Comparison of ENCODE assay signal across 25 mouse cellular contexts in genomic region chr6:87530386-87530785, GRCm38 (mm10). TPM values are rescaled to one million over a fixed set of nuclear protein-coding genes. Genes with fewer than 3 reads are reported as not detected.
DNase-seq lines count a peak whose midpoint lies in the region; ATAC-seq and TF ChIP-seq lines count a peak whose summit lies in the region.
"Had no signal": no experiment of that assay in that cellular context is flagged by ENCODE, and none has a peak within 500 bp of the region (broad histone marks: within the 10 kb centered on the region; RNA-seq: fewer than 3 reads in every experiment).

No protein-coding gene starts in this region.

- H3K27me3 ChIP-seq in liver, embryonic 15.5 days, result peaks cover 8% of the 10 kb centered on the region; the same call in 1 of the 2 replicates
- H3K27me3 ChIP-seq in midbrain, embryonic 15.5 days (replicated peaks), result no peaks in the 10 kb centered on the region
- no peaks in the 10 kb centered on the region for H3K27me3 ChIP-seq in hindbrain, embryonic 12.5 days
- H3K27me3 ChIP-seq: forebrain, embryonic 13.5 days; heart, embryonic 15.5 days; hindbrain, embryonic 15.5 days had no signal

- peaks cover 78% of the 10 kb centered on the region for H3K79me2 ChIP-seq in macrophage (ENCODE audit: inconsistent target)

- no peak overlapping the region for H3K4me3 ChIP-seq in liver, embryonic 15.5 days (replicated peaks)
- H3K4me3 ChIP-seq in bone marrow macrophage, adult 2 months (ENCODE audit: insufficient read depth, low read length), result peak overlapping the region; percentile 35
- peak overlapping the region; percentile 68; the same call in 1 of the 2 replicates for H3K4me3 ChIP-seq in macrophage (ENCODE audit: inconsistent target)
- no peak overlapping the region for H3K4me3 ChIP-seq in midbrain, embryonic 15.5 days
- H3K4me3 ChIP-seq in hindbrain, embryonic 12.5 days, result no peak overlapping the region
- H3K4me3 ChIP-seq: embryonic facial prominence, embryonic 10.5 days; forebrain, embryonic 13.5 days; gastrocnemius, adult 2 months; heart, embryonic 15.5 days; hindbrain, embryonic 10.5 days; hindbrain, embryonic 15.5 days had no signal

- no peak overlapping the region for H3K27ac ChIP-seq in liver, embryonic 15.5 days (replicated peaks)
- H3K27ac ChIP-seq in bone marrow macrophage, adult 2 months (ENCODE audit: insufficient read depth, low read depth, low read length), result no peak overlapping the region
- H3K27ac ChIP-seq in macrophage, result peak overlapping the region; percentile 96; the same call in 1 of the 2 replicates
- no peak overlapping the region for H3K27ac ChIP-seq in midbrain, embryonic 15.5 days
- no peak overlapping the region for H3K27ac ChIP-seq in hindbrain, embryonic 12.5 days
- H3K27ac ChIP-seq: embryonic facial prominence, embryonic 10.5 days; forebrain, embryonic 13.5 days; gastrocnemius, adult 2 months; heart, embryonic 15.5 days; hindbrain, embryonic 10.5 days; hindbrain, embryonic 15.5 days had no signal

- peaks cover 53% of the 10 kb centered on the region for H3K4me1 ChIP-seq in liver, embryonic 15.5 days (replicated peaks)
- peaks cover 30% of the 10 kb centered on the region for H3K4me1 ChIP-seq in bone marrow macrophage, adult 2 months (ENCODE audit: control insufficient read depth, insufficient read depth, low read length)
- no peaks in the 10 kb centered on the region for H3K4me1 ChIP-seq in midbrain, embryonic 15.5 days
- H3K4me1 ChIP-seq in hindbrain, embryonic 12.5 days, result no peaks in the 10 kb centered on the region
- H3K4me1 ChIP-seq: embryonic facial prominence, embryonic 10.5 days; forebrain, embryonic 13.5 days; hindbrain, embryonic 10.5 days; hindbrain, embryonic 15.5 days had no signal

- no peak for TF ChIP-seq POLR2A in bone marrow macrophage, adult 2 months (IDR thresholded peaks at IDR 0.05; ENCODE audit: borderline replicate concordance, low read depth, low read length)

- no peak for TF ChIP-seq CTCF in bone marrow macrophage, adult 2 months (IDR thresholded peaks at IDR 0.05; ENCODE audit: low read depth, low read length)

- no peak for ATAC-seq in liver, embryonic 15.5 days (ENCODE audit: insufficient read depth)
- ATAC-seq in midbrain, embryonic 15.5 days (replicated peaks), result no peak
- ATAC-seq in hindbrain, embryonic 12.5 days (ENCODE audit: low FRiP score), result no peak
- ATAC-seq: forebrain, embryonic 13.5 days; forebrain, postnatal 0 days; inflammation-experienced regulatory T-cells, adult 6 months had no signal

- H3K36me3 ChIP-seq in liver, embryonic 15.5 days (replicated peaks), result no peaks in the 10 kb centered on the region
- peaks cover 35% of the 10 kb centered on the region for H3K36me3 ChIP-seq in macrophage (ENCODE audit: inconsistent target)
- H3K36me3 ChIP-seq in midbrain, embryonic 15.5 days (replicated peaks), result no peaks in the 10 kb centered on the region
- no peaks in the 10 kb centered on the region for H3K36me3 ChIP-seq in hindbrain, embryonic 12.5 days
- H3K36me3 ChIP-seq: embryonic facial prominence, embryonic 10.5 days; heart, embryonic 15.5 days; hindbrain, embryonic 10.5 days; hindbrain, embryonic 15.5 days had no signal

- no peak overlapping the region for H3K9ac ChIP-seq in liver, embryonic 15.5 days
- H3K9ac ChIP-seq in midbrain, embryonic 15.5 days, result no peak overlapping the region
- H3K9ac ChIP-seq in hindbrain, embryonic 12.5 days, result no peak overlapping the region
- H3K9ac ChIP-seq: forebrain, embryonic 13.5 days; forebrain, postnatal 0 days; heart, embryonic 15.5 days; hindbrain, embryonic 15.5 days had no signal

- DNase-seq in liver (no peak), A20 (ENCODE audit: low read depth, low spot score) (peak; percentile 45)
- DNase-seq: adrenal gland, adult 8-10 months; adrenal gland, postnatal 36 days; cerebellum, adult 11 months; cerebellum, adult 9-11 months; cerebellum, postnatal 36 days; forebrain, postnatal 0 days; gastrocnemius, adult 2 months; gastrocnemius, postnatal 25 days; heart, adult 18-20 months; heart, postnatal 14 days had no signal

- 68% methylated on average over 2 of the region's 2 CpGs for WGBS in liver, embryonic 15.5 days (ENCODE audit: insufficient replicate concordance)
- WGBS in macrophage (ENCODE audit: missing documents), result no CpG with 5 or more reads among the region's 2 CpGs
- 85% methylated on average over 2 of the region's 2 CpGs for WGBS in midbrain, embryonic 15.5 days
- 90% methylated on average over 2 of the region's 2 CpGs for WGBS in hindbrain, embryonic 12.5 days

- no peaks in the 10 kb centered on the region for H3K9me3 ChIP-seq in liver, embryonic 15.5 days (replicated peaks)
- H3K9me3 ChIP-seq in midbrain, embryonic 15.5 days, result no peaks in the 10 kb centered on the region
- H3K9me3 ChIP-seq in hindbrain, embryonic 12.5 days (replicated peaks), result no peaks in the 10 kb centered on the region
- H3K9me3 ChIP-seq: embryonic facial prominence, embryonic 10.5 days; forebrain, embryonic 13.5 days; G1E; heart, embryonic 15.5 days; hindbrain, embryonic 10.5 days; hindbrain, embryonic 15.5 days had no signal

- H3K4me2 ChIP-seq in liver, embryonic 15.5 days, result peak overlapping the region; percentile 34; the same call in 1 of the 2 replicates
- H3K4me2 ChIP-seq in midbrain, embryonic 15.5 days, result no peak overlapping the region
- no peak overlapping the region for H3K4me2 ChIP-seq in hindbrain, embryonic 12.5 days (replicated peaks)
- H3K4me2 ChIP-seq: forebrain, embryonic 13.5 days; heart, embryonic 11.5 days; heart, embryonic 15.5 days; hindbrain, embryonic 15.5 days had no signal

RNA-seq across cellular contexts. Expression of gene Arhgap25, which starts 2.7 kb away (rescaled TPM):
- polyA plus RNA-seq in liver, embryonic 15.5 days (2015; fragmentation: Nextera tagmentation; extraction: Ambion mirVana), result 4.0 and 4.9 TPM in 2 replicates
- 66.3 and 69.0 TPM in 2 replicates for polyA plus RNA-seq in bone marrow macrophage, adult 2 months (2012; ENCODE audit: insufficient read depth, insufficient read length, missing spikeins)
- total RNA-seq in macrophage (2018; cell fraction: chromatin; rRNA removed), result 100 to 1,000 TPM in 17 of 26 experiments, 10 to 100 TPM in 9; 16.9 to 236 (median 130) TPM
- total RNA-seq in macrophage (2018; cell fraction: cytosol; rRNA removed), result 100 to 1,000 TPM in 2 of 26 experiments, 10 to 100 TPM in 24; 20.6 to 107 (median 78.6) TPM
- total RNA-seq in macrophage (2018; cell fraction: nucleus; rRNA removed), result 100 to 1,000 TPM in 15 of 26 experiments, 10 to 100 TPM in 11; 20.6 to 179 (median 118) TPM
- 57.1 to 128 TPM (median 92.0 TPM) in 3 replicates for polyA plus RNA-seq in macrophage (2018)
- 1.8 and 1.9 TPM in 2 replicates for polyA plus RNA-seq in midbrain, embryonic 15.5 days (2015; fragmentation: Nextera tagmentation; extraction: Ambion mirVana)
- 2.3 and 2.8 TPM in 2 replicates for polyA plus RNA-seq in hindbrain, embryonic 12.5 days (2016; fragmentation: Nextera tagmentation; extraction: Ambion mirVana)

Comparison
In these comparisons a context has a peak if more than half of its experiments do, and no peak if none do; other contexts are left out.
1. H3K4me3 ChIP-seq: peak in bone marrow macrophage, adult 2 months (single experiment) and macrophage (single experiment); none in liver, embryonic 15.5 days (single experiment), midbrain, embryonic 15.5 days (single experiment) and hindbrain, embryonic 12.5 days (single experiment).